Mouse (Mus musculus): ENCODE results near the gene Ptprk. TPM values are rescaled to one million over a fixed set of nuclear protein-coding genes. Genes with fewer than 3 reads are reported as not detected.

The Ptprk gene
- total RNA-seq, 2 experiments from 2014 or later = 7.6 to 13.8 TPM

DNA sequence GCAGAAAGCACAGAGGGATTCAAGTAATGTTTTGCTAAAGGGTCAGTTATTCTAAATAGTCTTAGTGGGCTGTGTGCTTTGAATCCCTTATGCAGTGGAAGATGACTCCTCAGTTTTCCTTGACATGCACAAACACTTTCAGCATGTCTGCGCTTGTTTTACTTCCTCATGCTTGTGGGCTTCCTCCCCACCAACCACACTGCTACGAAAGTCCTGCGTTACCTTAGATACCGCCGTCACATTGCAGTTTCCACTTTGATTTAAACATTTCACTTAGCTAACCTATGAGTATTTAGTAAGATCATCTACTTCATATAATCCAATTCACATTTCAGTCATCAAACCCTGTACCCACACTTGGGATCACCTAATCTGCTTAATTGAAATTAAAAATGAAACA lies 441.5 kb downstream of the Ptprk start:
- no peak for DNase-seq (ENCODE audit: low spot score in 2 of 2)

DNA sequence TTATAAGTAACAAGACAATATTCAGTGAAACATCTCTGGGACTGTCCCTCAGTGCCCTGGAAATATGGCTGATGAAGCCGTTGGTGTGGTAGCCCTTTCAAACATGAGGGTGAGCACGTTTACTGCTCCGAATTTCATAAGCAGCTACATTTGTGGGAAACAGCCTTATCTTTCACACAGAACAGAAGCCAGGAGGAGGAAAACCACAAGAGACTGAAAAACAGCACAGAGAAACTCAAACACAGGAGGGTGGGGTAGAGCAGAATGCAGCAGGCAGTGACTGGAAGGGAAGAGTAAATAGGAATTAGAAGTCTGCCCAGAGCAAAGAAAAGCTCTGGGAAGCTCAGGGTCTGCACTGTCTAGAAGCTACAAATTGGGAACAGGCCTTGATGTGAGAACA lies 443.7 kb downstream of the Ptprk start:
- no peak for DNase-seq (ENCODE audit: low spot score in 2 of 2)

DNA sequence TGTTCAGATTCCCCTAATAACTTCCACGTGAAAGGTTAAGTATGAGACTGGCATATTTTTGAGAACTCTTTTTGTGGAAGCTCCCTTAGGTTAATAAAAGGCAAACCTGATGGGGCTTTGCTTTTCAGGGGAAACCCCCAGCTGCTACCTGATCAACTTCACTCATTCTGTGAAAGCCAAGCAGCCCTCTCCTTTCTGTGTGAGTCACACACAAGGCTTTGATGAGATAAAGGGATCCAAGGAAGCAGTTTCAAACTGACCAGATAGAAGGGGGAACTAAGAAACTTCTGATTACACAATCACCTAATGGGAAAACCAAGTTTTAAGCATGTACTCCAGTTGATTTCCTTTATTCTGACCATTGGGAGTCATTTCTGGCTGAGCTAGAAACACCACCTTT lies 445.2 kb downstream of the Ptprk start:
- no peak for DNase-seq (ENCODE audit: low spot score in 2 of 2)

DNA sequence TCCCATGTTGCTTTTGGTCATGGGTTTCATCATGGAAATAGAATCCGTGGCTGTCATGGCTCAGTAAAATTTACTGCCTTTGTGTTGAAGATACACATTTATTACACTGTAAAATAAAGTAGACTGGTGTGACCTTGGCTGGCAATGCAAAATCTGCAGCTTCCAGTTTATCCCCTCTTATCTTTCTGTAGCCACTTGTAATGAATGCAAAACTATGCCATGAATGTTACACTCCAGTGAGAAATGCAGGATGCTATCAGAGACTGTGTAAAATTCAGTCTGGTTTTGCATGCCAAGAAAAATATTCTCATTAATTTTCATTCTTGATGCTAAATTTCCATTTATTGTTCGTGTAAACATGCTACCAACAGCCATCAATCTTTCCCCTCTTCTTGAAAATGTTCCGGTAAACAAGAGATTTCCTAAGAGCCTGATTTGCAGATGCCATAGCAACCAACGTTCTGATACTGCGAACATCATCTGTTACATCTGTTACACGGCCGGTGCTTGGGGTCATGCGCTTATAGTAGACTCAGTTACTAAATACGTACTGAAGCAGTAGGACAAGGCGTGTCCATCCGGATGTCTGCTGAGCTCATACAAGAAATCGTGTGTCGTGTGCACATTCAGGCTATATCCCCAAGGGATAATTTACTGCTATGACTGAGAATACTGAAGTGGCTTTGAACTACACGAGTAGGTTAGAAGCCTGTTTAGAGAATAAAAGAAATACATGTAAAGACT lies 449.5 kb downstream of the Ptprk start:
- DNase-seq (ENCODE audit: low spot score in 2 of 2) = no peak

DNA sequence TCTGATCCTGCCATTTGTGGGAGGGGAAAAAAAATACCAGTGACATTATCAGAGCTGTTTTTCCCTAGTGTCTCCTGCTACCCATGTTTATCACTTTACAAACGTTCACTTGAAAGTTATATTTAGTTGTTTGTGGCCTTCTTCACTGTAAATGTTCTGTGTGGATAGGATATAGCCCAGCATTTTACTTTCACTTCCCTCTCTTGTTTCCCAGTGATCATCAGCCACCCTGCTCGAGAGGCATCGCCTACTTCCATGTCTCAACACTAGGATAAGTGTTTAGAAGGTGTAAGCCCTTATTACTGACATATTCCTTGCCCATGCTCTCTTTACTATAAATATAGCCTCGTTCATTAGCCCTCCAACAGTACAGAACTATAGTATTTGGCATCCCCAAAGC lies 466.0 kb downstream of the Ptprk start:
- DNase-seq (ENCODE audit: low spot score in 2 of 2) = no peak

DNA sequence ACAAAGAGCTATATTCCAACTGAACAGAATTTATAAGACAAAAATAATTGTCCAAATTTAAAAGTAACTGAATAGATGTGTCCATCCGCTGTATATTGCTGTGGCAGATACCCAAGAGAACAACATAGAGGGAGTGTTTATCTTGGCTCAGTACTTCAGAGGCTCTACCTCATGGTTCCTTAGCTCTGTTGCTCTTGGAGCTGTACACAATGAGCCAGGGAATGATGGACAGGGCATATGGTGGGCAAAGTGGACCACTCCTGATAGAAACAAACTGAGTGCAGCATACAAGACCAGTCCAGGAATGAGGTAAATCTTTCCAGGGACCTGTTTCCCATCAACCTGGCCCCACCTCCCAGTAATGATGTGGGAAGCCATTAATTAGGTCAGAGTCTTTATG lies 468.1 kb downstream of the Ptprk start:
- no peak for DNase-seq (ENCODE audit: low spot score in 2 of 2)

DNA sequence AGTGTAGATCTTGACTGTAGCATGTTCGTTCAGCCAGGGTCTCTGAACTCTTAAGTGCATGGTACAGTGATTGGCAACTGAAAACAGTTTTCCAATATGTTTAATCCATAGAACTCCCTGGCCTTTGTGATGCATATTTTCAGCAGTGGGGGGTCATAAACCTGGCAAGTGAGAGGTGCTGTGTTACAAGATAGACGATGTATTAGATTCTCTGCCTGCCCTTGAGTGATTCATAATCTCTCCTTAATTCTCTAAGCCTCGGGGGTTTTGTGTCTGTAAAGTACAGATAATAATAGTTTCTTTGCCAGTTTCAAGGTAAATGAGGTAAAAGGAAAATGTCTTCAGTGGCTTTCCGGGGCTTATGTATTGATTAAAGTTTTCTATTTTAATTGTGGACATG lies 475.9 kb downstream of the Ptprk start:
- no peak for DNase-seq (ENCODE audit: low spot score in 2 of 2)

DNA sequence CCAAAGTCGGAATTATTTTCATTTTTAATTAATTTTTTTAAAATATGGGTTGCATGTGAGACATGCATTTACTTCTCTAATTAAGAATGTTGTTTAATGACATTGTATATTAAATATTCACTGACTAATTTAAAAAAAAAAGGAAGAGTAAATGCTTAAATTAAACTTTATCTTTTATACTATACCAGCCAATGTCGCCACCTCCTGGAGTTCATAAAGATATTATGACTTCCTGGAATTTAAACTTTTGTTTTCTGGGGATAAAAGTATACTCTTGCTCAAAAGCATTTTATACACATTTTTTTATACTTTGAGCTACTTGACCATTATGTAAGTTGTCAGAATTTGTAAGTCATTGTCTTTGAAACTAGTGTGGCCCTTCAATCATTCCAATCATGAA lies 477.4 kb downstream of the Ptprk start:
- no peak for DNase-seq (ENCODE audit: low spot score in 2 of 2)

DNA sequence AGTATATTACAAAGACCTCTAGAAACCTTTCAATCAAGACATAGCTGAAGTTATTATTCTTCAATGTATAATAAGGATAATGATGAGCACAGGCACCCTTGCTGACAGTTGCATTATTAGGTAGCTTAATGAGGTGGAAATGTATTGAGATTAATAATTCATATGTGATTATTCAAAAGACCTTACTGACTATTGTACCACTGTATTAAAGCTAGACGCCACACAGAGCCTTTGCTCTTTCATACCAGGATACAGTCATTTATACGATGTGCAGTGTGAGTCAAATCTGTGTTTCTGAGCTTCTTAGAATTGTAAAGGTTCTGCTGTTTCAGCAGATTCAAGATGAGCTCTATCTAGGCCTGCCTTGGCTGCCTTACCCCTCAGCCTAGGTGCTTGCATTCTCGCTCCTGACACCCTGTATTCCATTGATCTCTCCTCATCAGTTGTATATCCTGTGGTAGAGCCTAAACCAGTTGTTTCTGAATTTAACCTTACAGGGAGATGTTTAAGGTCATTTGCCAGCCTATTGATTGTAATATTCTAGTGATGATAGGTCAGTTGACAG lies 489.6 kb downstream of the Ptprk start:
- no peak for DNase-seq (ENCODE audit: low spot score in 2 of 2)

DNA sequence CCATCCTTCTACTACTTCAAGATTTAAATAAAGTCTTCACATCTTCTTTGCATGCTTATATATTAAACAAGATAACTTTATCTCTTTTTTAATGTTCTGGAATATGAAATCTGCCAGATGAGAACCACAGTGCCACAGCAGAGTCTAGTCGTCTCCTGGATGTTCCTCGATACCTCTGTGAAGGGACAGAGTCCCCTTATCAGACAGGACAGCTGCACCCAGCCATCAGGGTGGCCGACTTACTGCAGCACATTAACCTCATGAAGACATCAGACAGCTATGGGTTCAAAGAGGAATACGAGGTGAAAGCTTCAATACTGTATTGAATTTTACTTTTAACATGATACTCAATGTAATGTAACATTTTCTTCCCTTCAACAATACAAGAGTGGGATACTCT lies 491.8 kb downstream of the Ptprk start:
- no peak for DNase-seq (ENCODE audit: low spot score in 2 of 2)

DNA sequence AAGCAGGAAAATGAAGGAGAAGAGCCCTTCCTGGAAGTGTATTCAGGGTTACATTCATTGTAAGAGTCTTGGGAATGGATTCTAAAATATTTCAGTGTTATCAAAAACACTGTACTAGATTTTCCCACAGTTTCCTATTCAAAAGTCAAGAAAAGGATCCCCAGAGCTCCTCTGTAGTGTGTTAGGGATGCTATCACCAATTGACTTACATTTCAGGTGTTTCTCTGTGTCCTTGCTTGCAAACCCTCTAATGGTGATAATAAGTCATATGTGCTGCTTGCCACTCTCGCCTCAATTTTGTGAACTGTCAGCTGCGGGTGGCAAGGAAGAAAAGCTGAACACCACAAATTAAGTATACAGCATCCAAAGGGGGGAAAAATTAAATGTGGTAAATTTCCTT lies 492.2 kb downstream of the Ptprk start:
- DNase-seq (ENCODE audit: low spot score in 2 of 2) = no peak

DNA sequence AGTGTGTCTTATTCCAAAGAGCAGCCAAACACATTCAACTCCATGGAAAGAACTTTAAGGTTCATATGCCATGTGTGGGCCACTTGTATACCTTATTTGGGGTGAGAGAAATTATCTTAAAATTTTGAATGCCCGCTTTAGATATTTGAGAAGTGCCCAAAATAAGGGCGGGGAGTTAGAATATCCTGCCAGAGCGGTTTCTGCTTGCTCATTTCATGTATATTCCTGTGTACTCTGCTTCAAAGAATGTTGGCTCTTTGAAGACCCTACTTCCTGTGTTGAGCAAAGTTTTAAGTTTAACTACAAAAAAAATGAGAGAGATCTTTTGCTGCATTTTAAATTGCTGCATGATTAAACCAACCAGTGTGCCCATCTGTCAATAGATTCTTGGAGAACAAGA lies 492.8 kb downstream of the Ptprk start:
- DNase-seq (ENCODE audit: low spot score in 2 of 2) = no peak

DNA sequence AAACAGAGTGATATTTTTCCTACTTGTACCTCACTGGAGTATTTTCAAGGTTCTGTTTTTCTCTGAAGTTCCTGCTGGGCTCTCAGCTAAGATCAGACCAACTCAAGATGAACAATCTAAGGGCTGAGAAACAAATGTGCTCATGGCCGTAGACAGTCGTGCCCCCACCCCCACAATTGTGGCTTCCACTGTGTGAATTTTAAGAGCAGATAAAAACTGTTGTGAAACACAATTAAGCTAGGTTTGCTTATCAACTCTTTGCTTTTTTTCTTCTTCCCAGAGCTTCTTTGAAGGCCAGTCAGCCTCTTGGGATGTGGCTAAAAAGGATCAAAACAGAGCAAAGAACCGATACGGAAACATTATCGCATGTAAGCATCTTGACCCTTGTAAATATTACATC lies 493.4 kb downstream of the Ptprk start:
- DNase-seq (ENCODE audit: low spot score in 2 of 2) = no peak

DNA sequence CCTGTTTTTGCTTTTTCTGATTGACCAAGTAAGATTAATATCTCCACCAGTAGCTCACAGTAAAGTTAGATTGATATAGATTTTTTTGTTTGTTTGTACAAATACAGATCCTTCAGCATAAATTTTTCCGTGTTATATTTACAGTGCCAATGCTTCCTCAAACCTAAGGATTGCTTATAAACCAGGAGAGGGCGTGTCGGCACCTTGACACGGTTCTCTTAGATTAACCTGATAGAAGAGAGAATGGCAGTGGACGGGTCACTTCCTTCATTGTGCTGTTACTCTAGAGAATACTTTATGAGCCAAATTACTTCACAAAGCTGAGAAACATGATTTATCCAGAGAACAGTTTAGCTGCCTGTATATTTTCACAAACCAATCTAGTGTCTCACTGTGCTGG lies 505.0 kb downstream of the Ptprk start:
- no peak for DNase-seq (ENCODE audit: low spot score in 2 of 2)

DNA sequence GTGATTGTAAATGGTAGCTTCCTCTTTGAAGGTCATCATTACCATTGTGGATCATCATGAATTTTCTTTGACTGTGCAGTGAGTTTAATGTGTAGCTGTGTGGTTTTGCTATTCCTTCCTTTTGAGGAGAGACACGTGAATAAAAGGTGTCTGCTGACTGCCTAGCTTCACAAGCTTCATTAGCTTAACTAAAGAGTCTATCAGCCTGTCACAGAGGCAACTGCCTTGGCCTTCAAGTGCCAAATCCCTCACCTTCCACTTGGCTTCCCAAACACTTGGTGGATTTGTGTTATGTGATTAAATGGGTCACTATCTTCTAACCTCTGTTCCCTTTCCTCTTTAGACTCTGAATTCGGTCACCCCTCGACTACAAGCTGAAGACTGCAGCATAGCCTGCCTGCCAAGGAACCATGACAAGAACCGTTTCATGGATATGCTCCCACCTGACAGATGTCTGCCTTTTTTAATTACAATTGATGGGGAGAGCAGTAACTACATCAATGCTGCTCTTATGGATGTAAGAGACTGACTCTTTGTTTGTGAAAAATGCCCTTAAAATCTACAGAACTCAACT lies 512.0 kb downstream of the Ptprk start:
- no peak for DNase-seq (ENCODE audit: low spot score in 2 of 2)

DNA sequence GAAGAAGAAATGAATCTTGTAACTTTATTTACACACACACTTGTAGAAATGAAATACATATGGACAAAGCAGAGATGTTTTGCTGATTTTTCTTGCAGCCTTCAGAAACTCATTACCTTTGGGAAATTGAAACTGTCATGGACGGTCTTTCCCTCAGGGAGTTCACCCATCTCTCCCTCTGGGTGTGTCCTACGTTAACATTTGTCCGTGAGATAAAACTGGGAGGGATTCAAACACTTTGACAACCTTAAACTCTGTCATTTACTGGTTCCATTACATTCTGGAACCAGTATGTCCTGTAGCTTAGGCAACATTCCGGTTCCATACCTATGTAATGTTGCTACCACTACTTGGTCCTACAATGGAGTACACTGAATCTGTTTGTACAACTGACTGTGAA lies 513.8 kb downstream of the Ptprk start:
- DNase-seq (ENCODE audit: low spot score in 2 of 2) = no peak

DNA sequence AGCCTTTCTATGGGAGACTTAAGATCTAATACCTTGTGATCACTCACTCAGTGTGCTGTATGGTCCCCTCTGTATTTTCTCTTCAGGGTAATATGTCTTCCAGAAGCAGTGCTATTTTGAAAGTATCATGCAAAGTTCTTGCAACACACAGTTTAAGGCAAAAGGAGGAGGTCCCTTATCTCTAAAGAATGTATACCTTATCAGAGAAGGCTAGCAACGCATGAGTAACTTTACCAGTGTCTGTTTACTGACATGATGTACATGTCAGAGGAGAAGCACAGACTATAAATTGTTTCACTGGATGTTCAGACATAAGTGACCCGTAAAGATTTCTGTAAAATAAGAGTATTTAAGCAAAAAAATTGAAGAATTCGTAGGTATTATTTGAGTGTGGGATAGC lies 516.2 kb downstream of the Ptprk start:
- no peak for DNase-seq (ENCODE audit: low spot score in 2 of 2)

DNA sequence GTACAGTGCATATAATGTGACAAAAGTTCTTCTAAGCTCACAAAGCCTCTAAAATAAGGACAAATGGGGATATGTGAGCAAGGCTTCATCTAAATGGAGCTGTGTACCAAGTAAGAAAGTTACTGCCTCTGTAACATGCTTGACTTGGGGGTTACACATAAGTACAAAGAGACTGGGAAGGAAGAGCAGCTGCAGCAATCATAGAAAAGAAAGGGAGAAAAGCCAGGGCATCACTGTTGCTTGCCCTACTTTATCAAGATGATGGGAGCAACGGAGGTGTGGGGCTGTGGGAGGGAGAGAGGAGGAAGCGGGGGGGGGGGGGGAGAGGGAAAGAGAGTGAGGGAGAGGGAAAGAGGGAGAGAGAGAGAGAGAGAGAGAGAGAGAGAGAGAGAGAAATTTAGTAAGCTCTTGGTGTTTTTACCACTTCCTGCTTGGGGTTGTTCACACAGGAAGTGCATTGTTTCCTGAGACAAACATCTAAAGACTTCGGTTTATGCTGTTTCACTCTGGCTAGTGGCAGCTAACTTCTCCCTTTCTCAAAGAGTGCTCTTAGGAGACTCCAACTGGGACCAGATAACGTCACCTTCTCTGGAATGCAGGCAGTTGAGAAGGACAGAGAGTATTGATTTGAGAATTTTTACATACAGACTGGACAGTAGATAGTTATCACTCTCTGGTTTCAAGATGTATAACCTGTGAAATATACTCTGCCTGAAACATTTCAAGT lies 519.1 kb downstream of the Ptprk start:
- DNase-seq (ENCODE audit: low spot score in 2 of 2) = no peak

DNA sequence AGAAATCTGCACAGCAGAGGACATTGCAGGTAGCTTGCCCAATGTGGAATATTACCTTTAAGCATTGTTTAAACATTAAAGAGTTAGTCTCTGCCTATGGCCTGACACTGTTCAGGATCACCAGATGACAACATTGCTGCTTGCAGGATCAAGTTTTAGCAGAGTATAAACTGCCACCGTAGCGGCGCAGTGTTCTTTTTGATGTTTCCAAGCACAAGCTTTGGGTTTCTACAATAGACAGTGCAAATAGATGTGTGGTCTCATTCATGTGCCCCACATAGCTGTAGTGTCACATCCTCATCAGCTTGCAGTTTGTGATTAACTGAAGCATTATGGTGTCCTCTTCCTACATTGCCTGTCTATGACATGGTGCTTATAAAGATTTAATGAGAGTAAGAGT lies 522.3 kb downstream of the Ptprk start:
- DNase-seq (ENCODE audit: low spot score in 2 of 2) = no peak

DNA sequence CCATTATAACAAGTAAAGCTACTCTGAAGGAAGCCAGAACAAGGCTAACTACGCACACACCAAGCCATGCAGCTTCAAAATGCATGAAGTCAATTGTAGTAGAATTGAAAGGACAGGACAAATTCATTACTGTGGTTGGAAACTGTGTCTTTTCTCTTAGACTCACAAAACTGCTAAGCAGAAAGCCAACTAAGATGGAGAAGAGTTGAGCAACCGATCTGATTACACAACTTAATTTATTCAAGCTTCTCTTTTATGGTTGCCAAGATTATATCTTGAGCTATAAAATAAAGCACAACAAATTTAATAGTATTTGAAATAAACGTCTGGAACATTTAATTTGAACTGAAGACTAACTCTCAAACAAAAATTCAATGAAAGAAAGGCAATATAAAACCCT lies 534.5 kb downstream of the Ptprk start:
- no peak for DNase-seq (ENCODE audit: low spot score in 2 of 2)

DNA sequence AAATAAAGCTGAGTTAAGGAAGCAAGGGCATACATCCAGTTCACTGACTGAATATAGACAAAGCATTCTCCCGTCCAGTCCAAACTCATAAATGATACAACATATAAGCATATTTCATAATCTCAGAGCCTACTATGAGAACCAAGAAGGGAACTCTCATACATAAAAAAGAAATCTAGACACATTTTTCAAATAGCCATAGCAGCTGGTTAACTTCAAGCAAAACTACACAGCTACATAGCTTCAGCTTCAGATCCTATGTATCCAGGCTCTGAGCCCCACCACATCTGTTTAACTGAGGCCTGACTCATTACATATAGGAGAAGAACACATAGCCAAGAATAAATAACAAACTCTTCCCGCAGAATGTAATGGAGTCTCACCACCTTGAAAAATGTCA lies 539.8 kb downstream of the Ptprk start:
- DNase-seq (ENCODE audit: low spot score in 2 of 2) = no peak

DNA sequence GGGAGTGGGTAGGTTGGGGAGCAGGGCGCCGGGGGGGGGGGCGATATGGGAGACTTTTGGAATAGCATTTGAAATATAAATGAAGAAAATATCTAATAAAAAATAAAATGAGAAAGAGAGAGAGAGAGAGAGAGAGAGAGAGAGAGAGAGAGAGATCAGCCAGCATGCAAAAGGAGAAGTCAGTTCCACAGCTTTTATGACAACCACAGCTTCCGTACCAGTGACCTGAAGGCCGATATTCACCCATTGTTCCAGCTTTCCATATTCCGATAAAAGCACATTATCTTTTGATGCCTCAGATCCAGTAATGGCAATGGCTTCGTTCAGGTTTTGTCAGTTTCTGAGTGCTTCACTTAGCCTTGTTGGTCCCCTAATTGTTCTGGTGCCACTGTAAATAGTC lies 542.6 kb downstream of the Ptprk start:
- DNase-seq (ENCODE audit: low spot score in 2 of 2) = no peak
